Mouse (Mus musculus) neural tube, embryonic 11.5 days (tissue): ENCODE data around the gene Slc11a1. TPM values are rescaled to one million over a fixed set of nuclear protein-coding genes. Genes with fewer than 3 reads are reported as not detected.
"Not testable (repeated sequence)": the region's sequence is repeated elsewhere in the genome, so short reads cannot be mapped to it uniquely, and the experiment has no call there.

Experiments
- ATAC-seq: fragments of 200-750 bp; cut with Nextera tagmentation; 2 replicates; pipeline ENCODE4 v1.8.0; 2017; ENCODE audit warnings: moderate number of reproducible peaks, mild to moderate bottlenecking, moderate TSS enrichment, moderate library complexity; ENCODE audit not compliant: insufficient read depth, low FRiP score, low TSS enrichment
- DNase-seq: peaks from one replicate; pipeline ENCODE4 v3.0.0-alpha.2; 2015; ENCODE audit warnings: low spot score
- H3K27ac ChIP-seq: fragments of 300-500 bp; sonication (generic); 2 replicates; pipeline ENCODE4 v1.5.1; 2014; ENCODE audit warnings: low read depth, mild to moderate bottlenecking, low read length
- H3K27me3 ChIP-seq: fragments of 300-500 bp; sonication (generic); 2 replicates; pipeline ENCODE4 v1.6.1; 2014; ENCODE audit warnings: mild to moderate bottlenecking, low read length, mixed read lengths; ENCODE audit not compliant: control insufficient read depth, insufficient read depth
- H3K36me3 ChIP-seq: fragments of 300-500 bp; sonication (generic); 2 replicates; pipeline ENCODE4 v1.6.1; 2014; ENCODE audit warnings: mild to moderate bottlenecking, low read length, moderate library complexity, mixed read lengths; ENCODE audit not compliant: control insufficient read depth, insufficient read depth
- H3K4me1 ChIP-seq: fragments of 300-500 bp; sonication (generic); 2 replicates; pipeline ENCODE4 v1.6.1; 2014; ENCODE audit warnings: low read length, mixed read lengths; ENCODE audit not compliant: control insufficient read depth, insufficient read depth
- H3K4me2 ChIP-seq: fragments of 300-500 bp; sonication (generic); 2 replicates; pipeline ENCODE4 v1.6.1; 2014; ENCODE audit warnings: low read depth, mild to moderate bottlenecking, moderate library complexity
- H3K4me3 ChIP-seq: fragments of 300-500 bp; sonication (generic); 2 replicates; pipeline ENCODE4 v1.5.1; 2014; ENCODE audit warnings: low read depth, low read length
- H3K9ac ChIP-seq: fragments of 300-500 bp; sonication (generic); 2 replicates; pipeline ENCODE4 v1.6.1; 2014; ENCODE audit warnings: mild to moderate bottlenecking, low read length
- H3K9me3 ChIP-seq: fragments of 300-500 bp; sonication (generic); 2 replicates; pipeline ENCODE4 v1.6.1; 2016; ENCODE audit warnings: low read length; ENCODE audit not compliant: control insufficient read depth
- WGBS: fragments of 180-500 bp; shearing (Covaris S2); extraction: QIAGEN DNeasy Blood & Tissue Kit; methylation state at CpG from one replicate; pipeline ENCODE4 v1.1.7; 2014; 5-methylcytosine and 5-hydroxymethylcytosine counted together
- polyA plus RNA-seq: library from polyadenylated mRNA; unstranded; fragments of >200 nt; fragmentation: Nextera tagmentation; extraction: Ambion mirVana; gene quantifications from 2 replicates; pipeline ENCODE4 v1.2.1, GENCODE M21; 2014

Gene Slc11a1
- polyA plus RNA-seq, 1 experiment from 2014 or later, result 2.3 TPM

DNA sequence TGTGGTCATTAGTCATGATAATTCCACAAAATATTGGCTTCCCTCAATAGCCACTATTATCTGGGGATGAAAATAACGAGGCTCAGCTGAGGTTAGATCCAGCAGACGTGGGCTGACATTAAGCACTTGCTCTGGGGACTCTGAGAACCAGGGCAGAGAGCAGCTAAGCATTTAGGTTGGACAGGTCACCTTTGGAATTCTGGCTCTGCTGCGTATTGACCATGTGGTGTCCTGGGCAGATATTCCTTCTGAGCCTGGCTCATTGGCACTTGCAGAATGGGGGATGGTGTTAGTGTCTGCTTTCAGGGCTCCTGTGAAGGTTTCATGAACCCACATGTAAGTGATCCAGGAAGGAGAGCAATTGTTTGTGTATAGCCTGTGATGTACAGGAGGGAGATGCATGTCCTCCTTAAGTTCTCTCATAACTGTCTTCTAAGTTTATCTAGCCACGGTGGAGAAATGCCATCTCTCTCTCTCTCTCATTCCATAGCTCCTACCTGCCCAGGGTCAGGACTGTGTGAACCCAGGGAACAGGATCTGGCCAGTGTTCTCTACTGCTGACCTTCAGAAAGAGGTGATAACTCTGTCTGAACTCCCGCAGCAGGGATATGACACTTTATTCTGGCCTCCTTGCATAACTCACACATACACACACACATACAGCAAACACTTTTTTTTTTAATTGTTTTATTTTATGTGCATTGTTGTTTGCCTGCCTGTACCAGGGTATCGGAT lies 39.4 kb upstream of the Slc11a1 start:
- no peaks in the 10 kb centered on the region for H3K36me3 ChIP-seq
- no peak overlapping the region for H3K4me2 ChIP-seq
- H3K4me3 ChIP-seq, result no peak overlapping the region
- H3K9me3 ChIP-seq, result no peaks in the 10 kb centered on the region
- H3K4me1 ChIP-seq, result peaks cover 7% of the 10 kb centered on the region
- no peak for DNase-seq
- no peaks in the 10 kb centered on the region for H3K27me3 ChIP-seq
- WGBS, result 87% methylated on average over 6 of the region's 6 CpGs
- H3K9ac ChIP-seq, result no peak overlapping the region
- no peak for ATAC-seq
- H3K27ac ChIP-seq, result no peak overlapping the region

DNA sequence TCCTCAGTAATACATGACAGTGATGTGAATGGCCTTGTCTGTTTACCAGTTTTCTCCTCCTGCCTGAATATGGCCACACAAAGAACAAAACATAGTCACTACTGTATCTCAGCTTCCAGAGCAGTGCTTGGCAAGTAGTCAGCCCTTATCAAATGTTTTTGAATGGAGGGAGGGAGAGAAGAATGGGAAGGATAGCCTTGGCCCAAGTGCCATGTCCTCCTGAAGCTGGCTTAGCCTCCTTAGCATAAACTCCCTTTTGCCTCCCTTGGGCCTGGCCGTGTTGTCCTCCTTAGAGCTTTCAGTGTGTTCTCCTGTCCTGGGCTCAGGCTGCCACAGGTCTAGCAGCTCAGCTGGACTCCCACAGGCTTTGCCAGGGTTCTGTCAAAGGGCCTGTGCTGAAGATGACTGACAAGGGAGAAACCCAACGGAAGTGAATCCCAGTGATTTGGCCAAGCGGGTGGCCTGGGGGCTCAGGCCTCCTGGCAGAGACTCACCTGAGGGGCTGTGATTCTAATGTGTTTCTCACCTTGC lies 37.7 kb upstream of the Slc11a1 start:
- peaks cover 7% of the 10 kb centered on the region for H3K4me1 ChIP-seq

DNA sequence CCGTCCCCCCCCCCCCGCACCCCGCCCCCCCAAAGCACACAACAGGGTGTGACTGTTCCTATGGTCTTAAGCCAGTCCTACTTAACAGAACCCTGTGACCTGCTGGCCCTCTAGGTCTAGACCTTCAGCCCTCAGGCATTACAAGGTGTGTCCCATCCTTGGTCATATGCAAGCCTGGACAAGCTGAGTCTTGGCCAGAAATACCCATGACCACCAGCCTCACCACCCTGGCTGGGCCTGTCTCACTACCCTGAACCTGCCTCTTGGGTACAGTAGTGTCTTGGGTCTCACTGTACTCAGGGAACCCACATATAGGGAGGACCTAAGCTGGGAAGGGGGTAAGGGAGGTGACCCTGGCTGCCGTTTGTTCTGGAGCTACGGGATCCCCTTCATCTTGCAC lies 37.0 kb upstream of the Slc11a1 start:
- DNase-seq (no peak), ATAC-seq (no peak)
- Histone ChIP-seq H3K4me3 (no peak overlapping the region), H3K4me2 (no peak overlapping the region), H3K9ac (no peak overlapping the region), H3K9me3 (no peaks in the 10 kb centered on the region), H3K4me1 (peaks cover 5% of the 10 kb centered on the region), H3K27ac (no peak overlapping the region), H3K36me3 (no peaks in the 10 kb centered on the region), H3K27me3 (no peaks in the 10 kb centered on the region)
- 86% methylated on average over 5 of the region's 5 CpGs for WGBS

More for the DNA sequence above, 37.7 kb upstream of the Slc11a1 start:
- H3K36me3 ChIP-seq, result no peaks in the 10 kb centered on the region
- ATAC-seq (no peak), DNase-seq (no peak)
- H3K9ac ChIP-seq, result no peak overlapping the region
- no peaks in the 10 kb centered on the region for H3K27me3 ChIP-seq
- no peak overlapping the region for H3K4me3 ChIP-seq
- WGBS, result 72% methylated on average over 3 of the region's 3 CpGs
- no peaks in the 10 kb centered on the region for H3K9me3 ChIP-seq
- no peak overlapping the region for H3K4me2 ChIP-seq
- H3K27ac ChIP-seq, result no peak overlapping the region

DNA sequence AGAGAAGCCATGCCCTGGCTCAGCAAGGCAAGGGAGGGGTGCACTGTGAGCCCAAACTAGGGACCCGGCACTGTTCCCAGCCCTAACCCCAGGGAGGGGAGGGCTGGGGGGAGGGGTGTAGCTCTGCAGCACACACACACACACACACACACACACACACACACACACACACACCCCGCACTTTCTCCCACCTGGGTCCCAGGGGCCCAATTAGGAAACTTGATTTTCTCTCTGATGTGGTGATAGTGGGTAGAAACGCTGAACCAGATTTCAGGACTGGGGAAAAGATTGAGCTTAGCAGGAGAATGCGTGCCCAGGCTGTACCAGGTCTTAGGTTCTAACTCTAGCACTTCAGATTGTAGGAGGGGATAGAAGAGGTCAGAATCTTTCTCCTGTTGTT lies 36.4 kb upstream of the Slc11a1 start:
- H3K4me1 ChIP-seq, result no peaks in the 10 kb centered on the region
- H3K27me3 ChIP-seq, result no peaks in the 10 kb centered on the region
- no peak for DNase-seq
- H3K27ac ChIP-seq, result no peak overlapping the region
- H3K9me3 ChIP-seq, result no peaks in the 10 kb centered on the region
- no peak for ATAC-seq
- H3K9ac ChIP-seq, result no peak overlapping the region
- no peaks in the 10 kb centered on the region for H3K36me3 ChIP-seq
- H3K4me2 ChIP-seq, result no peak overlapping the region
- 72% methylated on average over 4 of the region's 4 CpGs for WGBS
- H3K4me3 ChIP-seq, result no peak overlapping the region

DNA sequence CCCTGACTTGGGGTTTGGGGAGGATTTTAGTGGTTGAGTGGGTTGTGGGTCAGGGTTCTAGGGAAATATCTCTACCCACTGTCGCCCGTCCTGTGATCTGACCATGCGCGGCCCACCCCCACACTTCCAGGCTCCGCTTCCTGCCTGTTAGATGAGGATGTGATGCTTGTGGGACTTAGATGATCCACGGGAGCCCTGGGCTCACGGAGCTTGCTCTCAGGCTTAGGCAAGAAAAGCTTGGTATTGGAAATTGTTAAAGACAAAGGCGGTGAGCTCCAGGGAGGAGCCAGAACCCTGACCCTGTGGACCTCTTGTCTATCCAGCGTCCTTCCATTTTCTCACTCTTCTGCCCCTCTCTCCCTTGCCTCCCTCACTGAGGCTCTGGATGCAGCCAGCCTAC lies 35.1 kb upstream of the Slc11a1 start:
- DNase-seq, result no peak
- 89% methylated on average over 9 of the region's 9 CpGs for WGBS
- Histone ChIP-seq H3K4me3 (no peak overlapping the region), H3K9ac (no peak overlapping the region), H3K9me3 (no peaks in the 10 kb centered on the region), H3K4me2 (no peak overlapping the region), H3K36me3 (no peaks in the 10 kb centered on the region), H3K27ac (no peak overlapping the region), H3K4me1 (no peaks in the 10 kb centered on the region), H3K27me3 (no peaks in the 10 kb centered on the region)
- no peak for ATAC-seq

DNA sequence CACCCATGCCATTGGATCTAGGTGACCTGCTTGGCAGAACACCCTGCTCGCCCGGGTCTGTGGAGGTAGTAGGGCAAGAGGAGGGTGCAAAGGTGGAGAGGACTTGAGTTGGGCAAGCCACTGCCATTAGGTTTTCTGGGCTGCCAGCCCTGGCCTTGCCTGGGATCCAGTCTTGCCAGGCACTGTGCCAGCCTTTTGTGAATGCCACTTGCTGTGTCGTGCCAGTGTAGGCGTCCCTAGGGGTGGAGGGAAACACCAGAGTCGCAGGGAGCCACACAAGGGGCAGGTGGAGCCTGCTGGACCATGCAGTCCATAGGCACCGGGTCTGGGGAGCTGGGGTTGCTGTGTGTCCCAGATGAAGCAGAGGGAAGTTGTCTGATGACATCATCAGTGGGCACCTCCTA lies 34.6 kb upstream of the Slc11a1 start:
- H3K36me3 ChIP-seq, result no peaks in the 10 kb centered on the region
- H3K4me2 ChIP-seq, result no peak overlapping the region
- H3K4me1 ChIP-seq, result no peaks in the 10 kb centered on the region
- 96% methylated on average over 6 of the region's 6 CpGs for WGBS
- no peak for ATAC-seq
- no peak overlapping the region for H3K27ac ChIP-seq
- H3K4me3 ChIP-seq, result no peak overlapping the region
- no peak overlapping the region for H3K9ac ChIP-seq
- no peaks in the 10 kb centered on the region for H3K9me3 ChIP-seq
- H3K27me3 ChIP-seq, result no peaks in the 10 kb centered on the region
- DNase-seq, result no peak

DNA sequence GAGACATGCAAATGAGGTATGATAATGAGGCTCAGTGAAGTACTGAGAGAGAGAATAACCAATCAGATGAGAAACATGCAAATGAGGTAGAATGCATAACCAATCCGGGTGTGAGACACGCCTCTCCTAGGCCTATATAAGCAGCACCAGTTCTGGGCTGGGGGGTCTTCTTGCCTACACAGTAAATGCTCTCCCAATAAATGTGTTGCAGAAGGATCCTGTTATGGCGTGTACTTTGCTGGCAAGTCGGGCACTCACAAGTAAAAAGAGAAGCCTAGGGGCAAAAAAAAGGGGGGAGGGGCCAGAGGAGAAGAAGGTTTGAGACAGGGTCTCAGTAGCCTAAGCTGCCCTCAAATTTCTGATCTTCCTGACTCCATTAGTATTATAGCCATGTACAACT lies 34.0 kb upstream of the Slc11a1 start:
- H3K4me1 ChIP-seq, DNase-seq, ATAC-seq, H3K4me3 ChIP-seq, H3K4me2 ChIP-seq, H3K27me3 ChIP-seq, H3K9me3 ChIP-seq, H3K27ac ChIP-seq, H3K36me3 ChIP-seq, H3K9ac ChIP-seq: not testable (repeated sequence)
- 93% methylated on average over 4 of the region's 4 CpGs for WGBS

DNA sequence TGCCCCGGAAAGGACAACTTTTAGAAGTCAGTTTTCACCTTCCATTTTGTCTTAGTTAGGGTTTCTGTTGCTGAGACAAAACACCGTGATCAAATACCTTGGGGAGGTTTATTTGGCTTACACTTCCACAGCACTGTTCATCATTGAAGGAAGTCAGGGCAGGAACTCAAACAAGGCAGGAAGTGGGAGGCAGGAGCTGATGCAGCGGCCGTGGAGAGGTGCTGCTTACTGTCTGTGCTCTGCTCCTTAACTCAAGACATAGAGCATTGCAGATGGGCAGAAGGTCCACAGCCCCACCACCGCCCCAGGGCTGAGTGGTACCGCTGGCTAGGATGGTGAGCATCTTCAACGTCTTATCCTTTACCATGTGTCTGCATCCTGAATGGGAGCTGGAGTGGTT lies 33.1 kb upstream of the Slc11a1 start:
- no peak overlapping the region for H3K4me2 ChIP-seq
- DNase-seq, result no peak
- no peaks in the 10 kb centered on the region for H3K4me1 ChIP-seq
- no peaks in the 10 kb centered on the region for H3K27me3 ChIP-seq
- WGBS, result 93% methylated on average over 7 of the region's 7 CpGs
- ATAC-seq, result no peak
- H3K9me3 ChIP-seq, result no peaks in the 10 kb centered on the region
- H3K9ac ChIP-seq, result no peak overlapping the region
- no peak overlapping the region for H3K4me3 ChIP-seq
- no peak overlapping the region for H3K27ac ChIP-seq
- H3K36me3 ChIP-seq, result no peaks in the 10 kb centered on the region

DNA sequence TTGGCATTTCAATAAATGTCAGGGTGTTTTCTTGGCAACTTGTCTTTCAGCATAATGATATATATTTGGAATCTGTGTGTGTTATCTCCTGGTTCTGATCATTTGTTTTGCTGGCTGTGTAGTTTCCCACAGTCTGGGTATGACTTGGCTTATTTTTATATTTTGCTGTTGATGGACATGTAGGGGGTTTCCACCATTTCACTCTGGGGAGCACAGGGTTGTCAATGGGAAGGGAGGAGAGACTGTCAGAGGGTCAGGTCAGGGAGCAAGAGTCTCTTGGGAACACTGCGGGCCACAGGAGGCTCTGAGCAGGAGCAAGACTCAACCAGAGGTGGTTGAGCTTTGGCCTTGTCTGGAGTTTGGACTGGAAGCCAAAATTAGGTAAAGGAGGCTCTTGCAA lies 32.7 kb upstream of the Slc11a1 start:
- ATAC-seq (no peak), DNase-seq (no peak)
- H3K9ac ChIP-seq, result no peak overlapping the region
- H3K4me1 ChIP-seq, result no peaks in the 10 kb centered on the region
- H3K9me3 ChIP-seq, result no peaks in the 10 kb centered on the region
- WGBS, result 96% methylated on average over 1 of the region's 1 CpGs
- no peak overlapping the region for H3K27ac ChIP-seq
- H3K36me3 ChIP-seq, result no peaks in the 10 kb centered on the region
- no peaks in the 10 kb centered on the region for H3K27me3 ChIP-seq
- H3K4me3 ChIP-seq, result no peak overlapping the region
- no peak overlapping the region for H3K4me2 ChIP-seq
